Mouse (Mus musculus) cerebellum, adult 8-10 months (tissue): Measurements from ENCODE around the gene Obox5.
"Not testable (repeated sequence)": the region's sequence is repeated elsewhere in the genome, so short reads cannot be mapped to it uniquely, and the experiment has no call there.

Experiments used
- DNase-seq: peaks from one replicate; pipeline ENCODE4 v3.0.0; 2022

Obox5 gene

DNA sequence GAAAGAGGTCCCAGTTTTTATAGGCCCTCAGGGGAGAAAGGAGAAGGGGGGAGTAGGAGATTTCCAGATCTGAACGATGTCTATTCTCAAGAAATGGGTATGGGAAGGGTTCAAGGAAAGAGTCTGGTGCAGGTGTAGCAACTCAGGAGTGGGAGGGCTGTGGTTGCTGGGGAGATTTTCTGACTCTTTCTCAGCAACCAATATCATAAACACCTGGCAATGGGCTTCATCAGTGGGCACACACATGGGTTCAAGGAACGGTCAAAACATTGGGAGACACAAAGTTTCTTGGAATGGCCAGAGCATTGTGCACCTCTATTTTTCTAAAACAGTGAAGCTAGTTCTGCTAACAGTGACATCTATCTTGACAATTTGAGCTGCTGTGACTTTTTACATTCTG lies at the start of gene Obox5:
Gene Obox5, plus strand, starts transcription at position 301 of the 400 bp plus-strand sequence.
- DNase-seq: not testable (repeated sequence)

DNA sequence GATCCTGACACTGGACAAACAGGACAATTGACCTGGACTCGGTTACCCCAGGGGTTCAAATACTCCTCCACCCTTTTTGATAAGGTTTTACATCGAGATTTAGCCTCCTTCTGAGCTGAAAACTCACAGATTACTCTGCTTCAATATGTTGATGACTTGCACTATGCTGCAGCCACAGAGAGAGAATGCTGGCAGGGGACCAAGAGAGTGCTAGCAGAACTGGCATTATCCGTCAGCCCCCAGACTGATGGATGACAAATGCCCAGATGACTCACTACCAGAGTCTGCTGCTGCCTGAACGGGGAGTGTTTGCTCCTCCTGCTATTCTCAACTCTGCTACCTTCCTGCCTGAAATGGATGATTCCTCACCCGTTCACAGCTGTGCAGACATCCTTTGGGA lies 635 bp upstream of the Obox5 start:
- DNase-seq: not testable (repeated sequence)
